ENCODE assay signal across 22 mouse cellular contexts in the genomic region with DNA sequence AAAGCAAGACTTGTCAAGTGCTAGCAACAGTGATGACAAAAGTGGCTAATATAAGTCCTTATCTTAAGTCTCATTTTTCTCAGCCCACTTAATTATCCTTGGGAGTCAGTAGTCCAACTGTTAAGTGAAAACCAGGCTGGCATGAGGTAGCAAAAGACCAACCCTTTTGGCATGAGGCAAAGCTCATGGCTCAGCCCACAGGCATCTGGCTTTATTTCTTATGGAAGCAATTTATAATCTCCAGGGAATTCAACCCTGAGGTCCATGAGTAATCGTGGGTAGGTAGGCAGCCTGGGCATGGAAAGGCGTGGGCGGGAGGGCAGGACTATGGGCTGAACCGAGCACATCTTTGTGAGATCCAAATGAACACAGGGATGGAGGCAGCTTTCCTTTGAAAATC.
DNase-seq lines count a peak whose midpoint lies in the region; ATAC-seq and TF ChIP-seq lines count a peak whose summit lies in the region.
"Had no signal": no experiment of that assay in that cellular context is flagged by ENCODE, and none has a peak within 500 bp of the region (broad histone marks: within the 10 kb centered on the region; RNA-seq: fewer than 3 reads in every experiment).

No protein-coding gene starts in this region.

- H3K79me2 ChIP-seq in C2C12 (ENCODE audit: control insufficient read depth, insufficient read depth) (no peaks in the 10 kb centered on the region), myocyte (ENCODE audit: control insufficient read depth, insufficient read depth) (no peaks in the 10 kb centered on the region)

- H3K4me1 ChIP-seq in forebrain, embryonic 13.5 days: peaks cover 4% of the 10 kb centered on the region; the same call in 1 of the 2 replicates
- H3K4me1 ChIP-seq in forebrain, embryonic 14.5 days (ENCODE audit: control insufficient read depth, insufficient read depth, low read length): no peaks in the 10 kb centered on the region
- H3K4me1 ChIP-seq: embryonic facial prominence, embryonic 12.5 days; heart, embryonic 15.5 days; hindbrain, embryonic 13.5 days had no signal

- no peak for TF ChIP-seq POLR2A in myocyte (IDR thresholded peaks at IDR 0.05; ENCODE audit: insufficient read length, low read depth)

- POLR2A ChIA-PET in Patski (lab: Charles Lee): no interaction called here

- peak; percentile 36; the same call in 1 of the 2 replicates for ATAC-seq in forebrain, embryonic 13.5 days
- ATAC-seq in forebrain, embryonic 14.5 days: no peak
- peak; percentile 87 for ATAC-seq in Patski
- ATAC-seq: forebrain, postnatal 0 days; intestine, embryonic 16.5 days had no signal

- CTCF ChIA-PET in Patski (lab: Charles Lee): interaction anchor here (0.9 to 1.6 kb wide), 4 partner anchors 8 to 42 kb away, joined by 3 to 5 read pairs (median 4); no protein-coding TSS in a partner anchor

- H3K9me3 ChIP-seq in forebrain, embryonic 13.5 days (replicated peaks): no peaks in the 10 kb centered on the region
- H3K9me3 ChIP-seq in forebrain, embryonic 14.5 days (replicated peaks; ENCODE audit: control insufficient read depth, low read length): no peaks in the 10 kb centered on the region
- H3K9me3 ChIP-seq: embryonic facial prominence, embryonic 12.5 days; heart, embryonic 15.5 days; hindbrain, embryonic 13.5 days had no signal

- no peak overlapping the region for H3ac ChIP-seq in C2C12 (ENCODE audit: control insufficient read depth, insufficient read length, low read depth)
- no peak overlapping the region for H3ac ChIP-seq in myocyte (ENCODE audit: control insufficient read depth, insufficient read length)

- 65% methylated on average over 4 of the region's 4 CpGs for WGBS in forebrain, embryonic 13.5 days
- 78% methylated on average over 4 of the region's 4 CpGs for WGBS in forebrain, embryonic 14.5 days

- no peak for DNase-seq in forebrain, embryonic 14.5 days (ENCODE audit: low spot score)
- DNase-seq in Patski (ENCODE audit: low read depth, low spot score): peak; percentile 94
- no peak for DNase-seq in neural tube, embryonic 10.5 days (ENCODE audit: extremely low spot score, low spot score)
- DNase-seq in left cerebral cortex, adult 18-20 months (ENCODE audit: low spot score in 2 of 2): no peak
- DNase-seq: adrenal gland, adult 2 months; adrenal gland, postnatal 25 days; cerebellum, adult 11 months; cerebellum, adult 8-10 months; cerebellum, postnatal 25 days; forebrain, postnatal 0 days; gastrocnemius, adult 2 months; gastrocnemius, postnatal 25 days; heart, postnatal 14 days; kidney, adult 8-10 months had no signal

- H3K27ac ChIP-seq in forebrain, embryonic 13.5 days: no peak overlapping the region
- H3K27ac ChIP-seq in forebrain, embryonic 14.5 days (ENCODE audit: low read depth, low read length): no peak overlapping the region
- H3K27ac ChIP-seq: embryonic facial prominence, embryonic 12.5 days; gastrocnemius, adult 2 months; heart, embryonic 15.5 days; hindbrain, embryonic 13.5 days had no signal

- no peak overlapping the region for H3K9ac ChIP-seq in forebrain, embryonic 13.5 days
- H3K9ac ChIP-seq in forebrain, embryonic 14.5 days (ENCODE audit: low read length): no peak overlapping the region
- H3K9ac ChIP-seq: embryonic facial prominence, embryonic 12.5 days; forebrain, postnatal 0 days; heart, embryonic 15.5 days; hindbrain, embryonic 13.5 days had no signal

- no peaks in the 10 kb centered on the region for H3K27me3 ChIP-seq in forebrain, embryonic 13.5 days
- H3K27me3 ChIP-seq in forebrain, embryonic 14.5 days (replicated peaks; ENCODE audit: control insufficient read depth, insufficient read depth, low read length): no peaks in the 10 kb centered on the region
- H3K27me3 ChIP-seq in C2C12 (ENCODE audit: control insufficient read depth, insufficient read depth, insufficient read length) (no peaks in the 10 kb centered on the region), Patski (no peaks in the 10 kb centered on the region), myocyte (ENCODE audit: control insufficient read depth, insufficient read depth, insufficient read length) (no peaks in the 10 kb centered on the region)
- H3K27me3 ChIP-seq: embryonic facial prominence, embryonic 12.5 days; heart, embryonic 15.5 days; hindbrain, embryonic 13.5 days had no signal

- no peak overlapping the region for H3K4me3 ChIP-seq in forebrain, embryonic 13.5 days
- no peak overlapping the region for H3K4me3 ChIP-seq in forebrain, embryonic 14.5 days (ENCODE audit: low read depth, low read length)
- H3K4me3 ChIP-seq in C2C12 (ENCODE audit: insufficient read depth, poor library complexity, severe bottlenecking): no peak overlapping the region
- H3K4me3 ChIP-seq in myocyte: no peak overlapping the region
- H3K4me3 ChIP-seq: embryonic facial prominence, embryonic 12.5 days; gastrocnemius, adult 2 months; heart, embryonic 15.5 days; hindbrain, embryonic 13.5 days had no signal

- TF ChIP-seq CTCF in C2C12 (IDR thresholded peaks at IDR 0.05; ENCODE audit: control insufficient read depth, insufficient read depth, insufficient read length) (no peak), Patski (IDR thresholded peaks at IDR 0.05) (no peak)

- H3K4me2 ChIP-seq in forebrain, embryonic 13.5 days: no peak overlapping the region
- H3K4me2 ChIP-seq in forebrain, embryonic 14.5 days (ENCODE audit: low read length): no peak overlapping the region
- peak overlapping the region; percentile 66 for H3K4me2 ChIP-seq in myocyte (ENCODE audit: low read depth)
- H3K4me2 ChIP-seq: embryonic facial prominence, embryonic 12.5 days; heart, embryonic 11.5 days; heart, embryonic 15.5 days; hindbrain, embryonic 13.5 days had no signal

- no peaks in the 10 kb centered on the region for H3K36me3 ChIP-seq in forebrain, embryonic 13.5 days (ENCODE audit: poor library complexity, severe bottlenecking)
- H3K36me3 ChIP-seq in forebrain, embryonic 14.5 days (ENCODE audit: control insufficient read depth, insufficient read depth, low read length): no peaks in the 10 kb centered on the region
- H3K36me3 ChIP-seq in C2C12 (ENCODE audit: control insufficient read depth, insufficient read depth): no peaks in the 10 kb centered on the region
- no peaks in the 10 kb centered on the region for H3K36me3 ChIP-seq in myocyte (ENCODE audit: control insufficient read depth, insufficient read depth)
- H3K36me3 ChIP-seq: embryonic facial prominence, embryonic 12.5 days; heart, embryonic 15.5 days; hindbrain, embryonic 13.5 days had no signal

- no peaks in the 10 kb centered on the region for H3K79me3 ChIP-seq in C2C12 (ENCODE audit: low read depth)

- in situ Hi-C loops in Patski (cut with MboI; ENCODE audit: low pct_unique_long_range_greater_than_20kb): no loop called here

TF ChIP-seq in C2C12, 6 proteins besides CTCF, POLR2A, EP300 and RAD21:
- TF ChIP-seq MAX (IDR thresholded peaks at IDR 0.05): peak; percentile 74
- peak; percentile 78 for TF ChIP-seq FOSL1 (IDR thresholded peaks at IDR 0.05; ENCODE audit: insufficient read depth, low read length, poor library complexity, severe bottlenecking)
- no peak for TF ChIP-seq MYOG (IDR thresholded peaks at IDR 0.05; ENCODE audit: control insufficient read depth, extremely low read depth, insufficient read length)

TF ChIP-seq in myocyte, 11 proteins besides CTCF, POLR2A, EP300 and RAD21:
- TF ChIP-seq E2F4 (IDR thresholded peaks at IDR 0.05; ENCODE audit: insufficient read depth) (no peak), MYOD1 (IDR thresholded peaks at IDR 0.05; ENCODE audit: control insufficient read depth in 1 of 3, insufficient read length in 2 of 3, low read depth in 2 of 3) (peak in 1 of 3 experiments; percentile 17), TCF12 (IDR thresholded peaks at IDR 0.05; ENCODE audit: insufficient read depth, poor library complexity, severe bottlenecking) (peak; percentile 15), REST (IDR thresholded peaks at IDR 0.05; ENCODE audit: insufficient read depth, insufficient read length) (no peak), MAX (IDR thresholded peaks at IDR 0.05; ENCODE audit: low read depth) (no peak), CEBPB (IDR thresholded peaks at IDR 0.05; ENCODE audit: insufficient read depth, poor library complexity, severe bottlenecking) (0 out of 2 replicates have a peak, but pooled peaks have one; percentile 43)
TF ChIP-seq in myocyte: peak in this region for 3.
